Mouse (Mus musculus) liver, embryonic 12.5 days (tissue): Measurements from ENCODE around the gene S100a10. TPM values are rescaled to one million over a fixed set of nuclear protein-coding genes. Genes with fewer than 3 reads are reported as not detected.

Source experiments
- ATAC-seq: fragments of 200-750 bp; cut with Nextera tagmentation; 2 replicates; pipeline ENCODE4 v1.8.0; 2017; ENCODE audit warnings: moderate number of reproducible peaks, mild to moderate bottlenecking, moderate library complexity
- H3K27ac ChIP-seq: fragments of 300-500 bp; sonication (generic); 2 replicates; pipeline ENCODE4 v1.5.1; 2016; ENCODE audit warnings: mild to moderate bottlenecking
- H3K27me3 ChIP-seq: fragments of 300-500 bp; sonication (generic); replicated peaks from 2 replicates; pipeline ENCODE4 v1.6.1; 2016; ENCODE audit warnings: mild to moderate bottlenecking, moderate library complexity
- H3K36me3 ChIP-seq: fragments of 300-500 bp; sonication (generic); 2 replicates; pipeline ENCODE4 v1.6.1; 2016; ENCODE audit warnings: mild to moderate bottlenecking, moderate library complexity
- H3K4me1 ChIP-seq: fragments of 300-500 bp; sonication (generic); 2 replicates; pipeline ENCODE4 v1.6.1; 2016
- H3K4me2 ChIP-seq: fragments of 300-500 bp; sonication (generic); 2 replicates; pipeline ENCODE4 v1.6.1; 2016; ENCODE audit warnings: mild to moderate bottlenecking, moderate library complexity
- H3K4me3 ChIP-seq: fragments of 300-500 bp; sonication (generic); 2 replicates; pipeline ENCODE4 v1.5.1; 2016; ENCODE audit warnings: mild to moderate bottlenecking, moderate library complexity
- H3K9ac ChIP-seq: fragments of 300-500 bp; sonication (generic); 2 replicates; pipeline ENCODE4 v1.6.1; 2016; ENCODE audit warnings: mild to moderate bottlenecking, moderate library complexity
- H3K9me3 ChIP-seq: fragments of 300-500 bp; sonication (generic); replicated peaks from 2 replicates; pipeline ENCODE4 v1.6.1; 2016; ENCODE audit warnings: mild to moderate bottlenecking, moderate library complexity
- WGBS: fragments of 180-500 bp; shearing (Covaris S2); methylation state at CpG from one replicate; pipeline ENCODE4 v1.1.7; 2016; ENCODE audit not compliant: insufficient replicate concordance; 5-methylcytosine and 5-hydroxymethylcytosine counted together
- polyA plus RNA-seq: library from polyadenylated mRNA; unstranded; fragments of >200 nt; fragmentation: Nextera tagmentation; extraction: Ambion mirVana; gene quantifications from 2 replicates; pipeline ENCODE4 v1.2.1, GENCODE M21; 2016

S100a10 gene
- polyA plus RNA-seq, 1 experiment from 2014 or later, result 87.8 TPM

DNA sequence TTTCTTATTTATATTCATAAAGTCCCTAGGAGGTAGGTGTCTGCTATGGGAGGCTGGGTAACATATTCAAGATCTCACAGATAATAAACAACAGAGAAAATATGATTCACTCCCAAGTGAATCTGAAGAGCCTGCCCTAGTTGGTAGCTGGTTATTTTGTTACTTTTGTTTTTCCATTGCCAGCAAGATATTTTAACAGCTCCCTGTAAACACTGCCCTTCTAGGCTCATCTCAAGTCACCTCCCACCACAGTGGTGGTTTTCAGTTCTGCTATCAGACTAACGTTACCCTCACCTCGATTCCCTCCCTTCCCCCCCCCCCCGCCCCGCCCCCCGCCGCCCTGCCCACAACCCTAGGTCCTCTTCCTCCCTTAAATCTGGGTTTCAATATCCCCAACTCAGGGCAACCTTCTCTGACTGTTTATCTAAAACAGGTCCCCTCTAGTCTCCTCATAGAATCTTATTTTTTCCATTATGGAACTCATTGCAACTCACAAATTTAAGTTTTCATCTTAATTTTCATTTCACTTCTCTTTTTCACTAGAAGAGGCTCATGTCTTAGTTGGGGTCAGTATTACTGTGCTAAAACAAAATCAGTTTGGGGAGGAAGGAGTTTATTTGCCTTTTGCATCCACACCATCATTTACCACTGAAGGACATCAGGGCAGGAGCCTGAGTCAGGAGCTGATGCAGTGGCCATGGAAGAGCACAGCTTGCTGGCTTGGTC, 6.2 kb upstream of the S100a10 start:
- no peak for ATAC-seq
- Histone ChIP-seq H3K4me2 (no peak overlapping the region), H3K9ac (no peak overlapping the region), H3K4me1 (peaks cover 25% of the 10 kb centered on the region; the same call in 1 of the 2 replicates), H3K4me3 (no peak overlapping the region), H3K27me3 (no peaks in the 10 kb centered on the region), H3K36me3 (no peaks in the 10 kb centered on the region), H3K9me3 (no peaks in the 10 kb centered on the region), H3K27ac (no peak overlapping the region)
- WGBS, result 26% methylated on average over 3 of the region's 6 CpGs

DNA sequence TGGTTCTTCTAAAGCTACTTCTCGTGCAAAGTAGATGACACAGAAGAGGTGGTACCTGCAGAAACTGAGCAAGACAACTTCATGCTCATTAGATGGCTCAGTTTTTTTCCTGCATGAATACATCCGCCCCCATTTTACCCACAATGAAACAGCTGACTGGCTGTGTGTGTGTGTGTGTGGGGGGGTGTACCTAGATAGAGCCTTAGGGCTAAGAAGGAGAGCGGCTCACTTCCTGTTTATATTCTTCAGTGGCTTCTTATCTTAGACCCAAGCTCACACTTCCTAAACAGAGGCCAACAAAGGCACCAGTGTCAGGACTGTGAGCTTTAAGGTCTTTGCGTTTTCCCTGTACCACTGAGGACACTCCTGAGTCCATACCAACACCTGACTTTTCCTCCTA, 4.9 kb upstream of the S100a10 start:
- no peak overlapping the region for H3K4me3 ChIP-seq
- H3K4me1 ChIP-seq, result peaks cover 38% of the 10 kb centered on the region
- H3K4me2 ChIP-seq, result peak overlapping the region; percentile 25; the same call in 1 of the 2 replicates
- peak; percentile 63 for ATAC-seq
- H3K27me3 ChIP-seq, result no peaks in the 10 kb centered on the region
- H3K27ac ChIP-seq, result no peak overlapping the region
- no peaks in the 10 kb centered on the region for H3K36me3 ChIP-seq
- WGBS, result 16% methylated on average over 4 of the region's 4 CpGs
- no peak overlapping the region for H3K9ac ChIP-seq
- H3K9me3 ChIP-seq, result no peaks in the 10 kb centered on the region

DNA sequence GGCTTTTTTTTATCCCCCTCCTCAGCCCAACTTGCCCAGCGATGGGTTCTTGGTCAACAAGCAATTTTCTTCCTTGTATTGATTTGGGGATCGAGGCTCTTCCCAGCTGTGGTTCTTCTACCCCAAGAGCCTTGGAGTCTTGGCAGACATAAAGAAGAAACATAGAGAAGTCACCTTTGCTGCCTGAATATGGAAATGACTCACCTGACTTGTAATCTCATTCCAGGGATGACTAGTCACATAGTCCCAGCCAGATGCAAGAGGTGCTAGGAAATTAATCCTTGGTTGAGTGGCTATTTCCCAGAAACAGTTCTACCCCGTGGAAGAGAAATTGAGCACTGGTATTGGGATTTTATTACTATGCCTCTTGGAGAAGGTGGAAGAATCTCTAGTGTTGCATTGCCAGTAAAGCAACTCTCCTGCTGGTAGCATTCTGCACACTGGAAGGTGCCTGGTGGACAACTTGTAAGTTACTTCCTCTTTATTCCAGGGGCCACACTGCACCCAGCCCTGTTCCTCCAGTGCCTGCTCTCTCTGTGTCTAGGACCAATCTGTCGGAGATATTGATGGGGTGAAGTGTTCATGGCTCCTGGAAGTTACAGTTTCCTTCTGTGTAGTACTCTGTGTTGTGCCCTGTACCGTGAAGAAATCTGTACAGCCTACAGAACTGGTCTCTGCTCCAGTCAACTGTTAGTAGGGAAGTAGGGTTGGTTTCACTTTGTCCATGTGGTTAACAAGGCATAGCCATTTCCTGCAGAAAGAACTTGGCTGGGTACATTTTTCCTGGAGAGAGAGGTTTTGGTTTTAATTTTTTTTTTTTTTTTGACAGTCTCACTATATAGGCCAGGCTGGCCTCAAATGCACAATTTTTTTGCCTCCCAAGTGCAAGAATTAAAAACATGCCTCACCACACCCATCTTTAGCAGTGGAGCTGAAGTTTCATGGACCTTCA, 2.7 kb upstream of the S100a10 start:
- no peak for ATAC-seq
- no peaks in the 10 kb centered on the region for H3K36me3 ChIP-seq
- H3K4me3 ChIP-seq, result no peak overlapping the region
- no peaks in the 10 kb centered on the region for H3K9me3 ChIP-seq
- H3K4me2 ChIP-seq, result no peak overlapping the region
- 0 out of 2 replicates have a peak overlapping the region, but pooled peaks have one; percentile 17 for H3K9ac ChIP-seq
- no peak overlapping the region for H3K27ac ChIP-seq
- 39% methylated on average over 5 of the region's 5 CpGs for WGBS
- peaks cover 55% of the 10 kb centered on the region for H3K4me1 ChIP-seq
- peaks cover 4% of the 10 kb centered on the region for H3K27me3 ChIP-seq

DNA sequence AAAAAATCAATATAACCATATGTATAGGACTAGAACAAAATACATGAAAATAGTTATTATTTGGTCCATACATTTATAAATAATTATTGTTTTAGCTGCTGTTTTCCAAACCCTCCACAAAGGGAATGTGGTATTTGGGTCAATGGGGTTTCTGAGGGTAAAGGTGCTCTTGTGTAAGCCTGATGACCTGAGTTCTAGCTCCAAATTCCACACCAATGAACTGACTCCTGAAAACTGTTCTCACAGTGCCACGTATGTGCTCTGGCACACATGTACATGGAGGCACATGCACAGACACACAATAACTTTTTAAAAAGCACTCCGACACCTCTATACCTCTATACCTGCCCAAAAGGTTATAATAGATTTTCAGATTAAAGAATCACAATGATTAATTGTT, 1.6 kb upstream of the S100a10 start:
- Histone ChIP-seq H3K36me3 (no peaks in the 10 kb centered on the region), H3K27ac (no peak overlapping the region), H3K27me3 (peaks cover 4% of the 10 kb centered on the region), H3K9me3 (no peaks in the 10 kb centered on the region), H3K4me2 (no peak overlapping the region), H3K9ac (no peak overlapping the region), H3K4me3 (no peak overlapping the region), H3K4me1 (peaks cover 44% of the 10 kb centered on the region)
- ATAC-seq, result no peak
- 77% methylated on average over 2 of the region's 2 CpGs for WGBS

DNA sequence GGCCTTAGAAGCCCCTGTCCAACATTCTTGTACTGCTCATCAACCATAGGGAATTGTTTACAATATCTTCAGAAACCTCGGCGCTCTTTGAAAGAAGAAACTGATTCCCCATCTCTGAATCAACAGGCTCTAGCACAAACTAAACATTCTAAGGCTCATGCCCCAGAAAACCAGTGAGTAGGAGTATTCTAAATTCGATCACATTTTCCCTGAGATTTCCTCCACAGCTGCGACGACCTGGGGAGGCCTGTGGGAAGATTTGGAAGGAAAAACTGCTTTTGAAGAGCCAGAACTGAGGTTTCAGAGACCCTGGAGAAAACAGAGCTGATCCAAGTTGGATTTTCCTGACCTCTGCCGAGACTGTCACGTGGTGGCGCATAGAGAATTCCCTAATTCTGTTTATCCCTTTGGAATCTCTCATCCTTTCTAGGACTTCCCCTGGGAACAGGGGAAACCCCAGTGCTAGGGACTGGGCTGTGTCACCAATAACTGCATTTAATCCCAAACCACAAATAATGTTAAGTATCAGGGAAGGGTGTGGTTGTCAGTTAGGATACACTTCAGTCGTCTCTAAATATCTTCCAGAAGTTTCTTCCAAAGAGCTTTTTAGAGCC, 1.0 kb upstream of the S100a10 start:
- Histone ChIP-seq H3K9ac (no peak overlapping the region), H3K4me3 (no peak overlapping the region), H3K27ac (no peak overlapping the region), H3K4me1 (peaks cover 40% of the 10 kb centered on the region), H3K9me3 (no peaks in the 10 kb centered on the region), H3K36me3 (no peaks in the 10 kb centered on the region), H3K4me2 (peak overlapping the region; percentile 83; the same call in 1 of the 2 replicates), H3K27me3 (peaks cover 4% of the 10 kb centered on the region)
- ATAC-seq, result no peak
- 55% methylated on average over 9 of the region's 9 CpGs for WGBS

DNA sequence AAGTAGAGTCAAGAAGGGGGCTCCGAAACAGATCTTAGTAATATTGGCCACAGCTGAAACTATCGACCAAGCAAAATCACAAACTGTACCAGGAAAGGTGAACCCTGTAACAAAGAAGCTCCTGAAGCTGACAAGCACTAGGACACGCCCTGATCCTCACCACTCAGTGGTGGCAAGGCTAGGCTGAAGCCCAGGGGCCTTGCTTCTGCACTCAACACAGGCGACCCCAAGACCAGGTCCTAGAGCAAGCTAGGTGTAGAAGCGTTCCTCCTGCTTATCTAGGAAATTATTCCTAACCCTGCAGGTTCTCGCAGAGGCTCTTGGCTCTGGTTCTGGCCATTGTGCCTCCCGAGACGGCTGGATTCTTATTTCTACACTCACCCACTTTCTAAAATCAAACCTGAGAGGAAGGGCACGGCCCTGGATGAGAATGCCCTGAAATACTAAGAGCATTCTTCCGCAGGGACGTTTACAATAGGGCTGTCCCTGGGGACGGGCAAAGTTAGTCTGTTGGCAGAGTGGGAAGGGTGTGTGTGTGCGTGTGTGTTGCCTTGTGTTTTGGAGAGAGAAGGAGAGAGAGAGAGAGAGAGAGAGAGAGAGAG, 400 bp upstream of the S100a10 start:
- peak overlapping the region; percentile 39; the same call in 1 of the 2 replicates for H3K9ac ChIP-seq
- no peak overlapping the region for H3K27ac ChIP-seq
- peaks cover 38% of the 10 kb centered on the region for H3K4me1 ChIP-seq
- peak overlapping the region; percentile 59 for H3K4me3 ChIP-seq
- 12% methylated on average over 13 of the region's 13 CpGs for WGBS
- ATAC-seq, result no peak
- peak overlapping the region; percentile 83 for H3K4me2 ChIP-seq
- no peaks in the 10 kb centered on the region for H3K36me3 ChIP-seq
- peaks cover 4% of the 10 kb centered on the region for H3K27me3 ChIP-seq
- no peaks in the 10 kb centered on the region for H3K9me3 ChIP-seq

DNA sequence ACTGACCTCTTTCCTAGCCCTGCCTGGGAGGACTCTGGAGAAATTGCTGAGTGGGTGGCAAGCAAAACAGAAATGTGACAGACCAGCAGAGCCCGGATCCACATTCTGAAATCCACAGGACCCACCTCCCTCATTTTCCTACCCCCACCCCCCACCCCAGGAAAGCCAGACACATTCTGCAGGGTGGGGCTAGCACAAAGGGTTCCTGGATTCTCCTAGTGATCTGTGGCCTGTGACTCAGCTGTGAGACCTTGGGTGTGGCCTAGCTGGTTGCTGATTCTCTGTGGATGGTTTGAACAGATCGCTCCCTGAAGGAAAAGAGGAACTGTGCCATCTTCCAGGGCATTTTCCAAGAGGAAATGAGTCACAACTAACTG, 986 bp downstream of the S100a10 start:
- peak overlapping the region; percentile 17; the same call in 1 of the 2 replicates for H3K27ac ChIP-seq
- H3K27me3 ChIP-seq, result peaks cover 4% of the 10 kb centered on the region
- H3K9ac ChIP-seq, result peak overlapping the region; percentile 65; the same call in 1 of the 2 replicates
- H3K4me3 ChIP-seq, result peak overlapping the region; percentile 59
- peak overlapping the region; percentile 83 for H3K4me2 ChIP-seq
- peaks cover under 1% of the 10 kb centered on the region; the same call in 1 of the 2 replicates for H3K36me3 ChIP-seq
- 0% methylated on average over 2 of the region's 2 CpGs for WGBS
- peak; percentile 62 for ATAC-seq
- H3K9me3 ChIP-seq, result no peaks in the 10 kb centered on the region
- peaks cover 31% of the 10 kb centered on the region for H3K4me1 ChIP-seq

DNA sequence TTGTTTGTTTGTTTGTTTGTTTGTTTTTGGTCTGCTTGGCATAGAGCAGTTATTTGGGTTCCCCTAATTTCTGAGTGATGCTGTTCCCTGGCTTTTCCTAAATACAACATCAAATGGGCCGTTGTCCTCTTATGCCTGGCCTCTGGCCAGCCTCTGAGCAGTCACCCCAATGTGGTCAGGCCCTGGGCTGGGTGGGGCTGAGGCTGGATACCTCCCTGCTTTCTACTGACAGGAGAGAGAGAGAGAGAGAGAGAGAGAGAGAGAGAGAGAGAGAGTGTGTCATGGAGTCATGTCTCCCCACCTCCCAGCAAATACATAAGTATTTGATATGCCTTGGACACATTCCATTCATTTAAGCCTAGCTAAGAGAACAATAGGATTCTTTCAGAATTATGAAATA, 1.7 kb downstream of the S100a10 start:
- no peak overlapping the region for H3K9ac ChIP-seq
- H3K4me2 ChIP-seq, result peak overlapping the region; percentile 83
- peaks cover 4% of the 10 kb centered on the region for H3K27me3 ChIP-seq
- H3K27ac ChIP-seq, result no peak overlapping the region
- peaks cover 6% of the 10 kb centered on the region; the same call in 1 of the 2 replicates for H3K36me3 ChIP-seq
- 45% methylated on average over 1 of the region's 1 CpGs for WGBS
- H3K4me3 ChIP-seq, result peak overlapping the region; percentile 59
- H3K4me1 ChIP-seq, result peaks cover 31% of the 10 kb centered on the region
- H3K9me3 ChIP-seq, result no peaks in the 10 kb centered on the region
- no peak for ATAC-seq

DNA sequence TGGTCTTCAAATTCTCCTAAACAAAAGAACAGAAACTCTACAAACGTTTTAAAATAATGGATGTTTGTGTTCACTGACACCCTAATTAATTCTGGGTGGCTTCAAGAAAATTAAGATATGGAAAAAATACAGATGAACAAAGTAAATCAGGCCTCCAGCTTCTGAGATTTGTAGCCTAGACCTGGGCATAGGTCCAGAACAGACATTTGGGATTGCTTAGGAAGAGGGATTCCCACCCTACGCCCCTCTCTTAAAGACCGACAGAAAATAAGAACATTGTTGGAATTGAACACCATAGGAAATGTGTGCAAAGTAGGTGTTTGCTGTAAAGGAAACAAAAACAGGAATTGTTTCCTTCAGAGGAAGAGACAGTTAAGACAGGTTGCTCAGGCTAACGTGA, 2.6 kb downstream of the S100a10 start:
- no peak overlapping the region for H3K4me2 ChIP-seq
- no peak overlapping the region for H3K9ac ChIP-seq
- H3K27ac ChIP-seq, result no peak overlapping the region
- H3K9me3 ChIP-seq, result no peaks in the 10 kb centered on the region
- ATAC-seq, result no peak
- WGBS, result 55% methylated on average over 4 of the region's 4 CpGs
- peaks cover 31% of the 10 kb centered on the region for H3K4me1 ChIP-seq
- no peak overlapping the region for H3K4me3 ChIP-seq
- H3K36me3 ChIP-seq, result peaks cover 6% of the 10 kb centered on the region; the same call in 1 of the 2 replicates
- peaks cover 4% of the 10 kb centered on the region for H3K27me3 ChIP-seq

DNA sequence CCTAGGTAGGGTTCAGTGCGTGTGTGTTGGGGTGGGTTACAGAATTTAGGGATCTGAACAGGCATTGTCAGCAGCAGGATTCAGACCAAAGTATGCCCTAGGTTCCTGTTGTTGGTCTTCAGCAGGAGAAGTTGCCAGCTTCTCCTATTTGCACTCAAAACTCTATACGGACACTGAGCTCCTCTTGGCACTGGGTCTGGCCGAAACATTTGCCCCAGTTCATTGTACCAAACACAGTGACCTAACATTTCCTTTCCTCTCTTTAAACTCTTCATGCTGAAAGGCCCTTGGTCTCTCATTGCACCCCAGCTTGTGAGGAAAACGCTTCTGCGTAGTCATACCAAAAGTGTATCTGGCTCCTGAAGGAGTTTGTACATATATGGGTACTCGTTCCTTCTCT, 5.1 kb downstream of the S100a10 start:
- no peak overlapping the region for H3K4me3 ChIP-seq
- H3K36me3 ChIP-seq, result peaks cover 11% of the 10 kb centered on the region; the same call in 1 of the 2 replicates
- H3K27ac ChIP-seq, result no peak overlapping the region
- WGBS, result 72% methylated on average over 6 of the region's 6 CpGs
- peaks cover 18% of the 10 kb centered on the region for H3K4me1 ChIP-seq
- no peak for ATAC-seq
- peaks cover 4% of the 10 kb centered on the region for H3K27me3 ChIP-seq
- no peak overlapping the region for H3K9ac ChIP-seq
- H3K9me3 ChIP-seq, result no peaks in the 10 kb centered on the region
- no peak overlapping the region for H3K4me2 ChIP-seq

DNA sequence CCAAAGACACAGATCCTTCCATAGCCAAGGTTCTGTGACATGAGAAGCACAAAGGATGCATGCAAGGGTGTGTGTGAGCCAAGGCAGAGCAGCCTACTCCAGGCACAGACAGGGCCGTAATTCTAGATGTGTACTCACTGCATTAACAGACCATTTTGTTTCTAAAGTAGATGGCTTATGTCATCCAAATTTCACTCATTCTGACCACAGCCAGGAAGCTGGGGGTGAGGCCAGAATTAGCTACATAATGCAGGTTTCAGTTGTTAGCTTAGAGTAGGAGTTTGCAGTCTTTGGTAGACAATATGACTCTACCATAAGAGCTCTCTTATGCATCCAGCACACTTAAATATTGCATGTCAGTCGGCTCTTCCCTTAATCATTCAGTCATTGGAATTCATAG, 7.5 kb downstream of the S100a10 start:
- Histone ChIP-seq H3K9ac (no peak overlapping the region), H3K4me1 (no peaks in the 10 kb centered on the region), H3K36me3 (peaks cover 11% of the 10 kb centered on the region; the same call in 1 of the 2 replicates), H3K27ac (no peak overlapping the region), H3K27me3 (no peaks in the 10 kb centered on the region), H3K4me3 (no peak overlapping the region), H3K4me2 (no peak overlapping the region), H3K9me3 (no peaks in the 10 kb centered on the region)
- no peak for ATAC-seq
- 77% methylated on average over 2 of the region's 2 CpGs for WGBS
